Mouse (Mus musculus): Measurements from ENCODE around the gene Gm17651. TPM values are rescaled to one million over a fixed set of nuclear protein-coding genes. Genes with fewer than 3 reads are reported as not detected.

Gene Gm17651
- total and polyA plus RNA-seq, 3 experiments: not detected

- Histone ChIP-seq H3K36me3 (replicated peaks in 1 of 2; ENCODE audit: control insufficient read depth in 1 of 2, insufficient read depth in 1 of 2, low read length in 1 of 2) (no peaks in the 10 kb centered on the region), H3K27ac (ENCODE audit: insufficient read depth, low read depth) (no peak within 1 kb of the TSS), H3K4me2 (ENCODE audit: insufficient read depth, low read depth, poor library complexity, severe bottlenecking) (peak within 1 kb of the TSS; percentile 72), H3K4me1 (ENCODE audit: control insufficient read depth in 1 of 2, insufficient read depth in 2 of 2) (peaks cover 4 to 14% of the 10 kb centered on the region in 2 experiments; a peak in 2 of 4 replicates), H3K9ac (ENCODE audit: insufficient read depth, low read depth) (peak within 1 kb of the TSS; percentile 51), H3K4me3 (replicated peaks in 1 of 3; ENCODE audit: low read depth in 2 of 3, low read length in 2 of 3, poor library complexity in 1 of 3) (peak within 1 kb of the TSS; percentile 41 to 52 (median 51)), H3K79me2 (replicated peaks; ENCODE audit: control insufficient read depth, extremely low read depth, insufficient read depth, poor library complexity, severe bottlenecking) (no peaks in the 10 kb centered on the region), H3K9me3 (replicated peaks; ENCODE audit: low read length) (no peaks in the 10 kb centered on the region), H3K27me3 (replicated peaks) (no peaks in the 10 kb centered on the region)
- DNase-seq (ENCODE audit: extremely low read depth): peak; percentile 59
- dilution Hi-C loops (cut with MboI; ENCODE audit: extremely low pct_ligation_motif_present, extremely low pct_unique_long_range_greater_than_20kb, low sequenced_read_pairs) (no loop called here), in situ Hi-C loops (cut with MboI; ENCODE audit: low pct_ligation_motif_present, low pct_unique_long_range_greater_than_20kb, low sequenced_read_pairs) (no loop called here)
- TF ChIP-seq ZMIZ1 (IDR thresholded peaks at IDR 0.05; ENCODE audit: low read depth, low read length) (no peak), HCFC1 (IDR thresholded peaks at IDR 0.05; ENCODE audit: low read depth, low read length) (peak; percentile 29), TCF12 (IDR thresholded peaks at IDR 0.05; ENCODE audit: low read depth, low read length) (peak; percentile 36; the same call in 1 of the 2 replicates), SIN3A (IDR thresholded peaks at IDR 0.05; ENCODE audit: low read length) (peak; percentile 84), POLR2A (IDR thresholded peaks at IDR 0.05; ENCODE audit: low read depth, low read length) (peak; percentile 64), TBP (conservative IDR thresholded peaks at IDR 0.05; ENCODE audit: low read depth, low read length) (0 out of 2 replicates have a peak, but pooled peaks have one; percentile 43), CHD1 (IDR thresholded peaks at IDR 0.05; ENCODE audit: low read depth, low read length) (no peak), ELF1 (IDR thresholded peaks at IDR 0.05; ENCODE audit: low read depth, low read length) (peak; percentile 82), USF2 (conservative IDR thresholded peaks at IDR 0.05; ENCODE audit: low read depth, low read length) (no peak)
These were observed 46.0 kb downstream of the Gm17651 start, which contains the start of gene Fmo5 for GRCm38 (mm10) chr3:97628391-97629001. Gene Fmo5 (plus strand): TSS chr3:97628804.

- dilution Hi-C loops (cut with MboI; ENCODE audit: extremely low pct_ligation_motif_present, extremely low pct_unique_long_range_greater_than_20kb, low sequenced_read_pairs): no loop called here
- no peak overlapping the region for H3K27ac ChIP-seq (ENCODE audit: insufficient read depth, low read depth)
- DNase-seq (ENCODE audit: extremely low read depth): no peak
These were observed 46.6 kb downstream of the Gm17651 start for GRCm38 (mm10) chr3:97627893-97628292.

More at GRCm38 (mm10) chr3:97627893-97628292, 46.6 kb downstream of the Gm17651 start:
- H3K27me3 ChIP-seq (replicated peaks): no peaks in the 10 kb centered on the region
- H3K4me3 ChIP-seq (replicated peaks in 1 of 3; ENCODE audit: low read depth in 2 of 3, low read length in 2 of 3, poor library complexity in 1 of 3): no peak overlapping the region
- H3K9ac ChIP-seq (ENCODE audit: insufficient read depth, low read depth): peak overlapping the region; percentile 51
- no peaks in the 10 kb centered on the region for H3K36me3 ChIP-seq (replicated peaks in 1 of 2; ENCODE audit: control insufficient read depth in 1 of 2, insufficient read depth in 1 of 2, low read length in 1 of 2)
- H3K4me2 ChIP-seq (ENCODE audit: insufficient read depth, low read depth, poor library complexity, severe bottlenecking): peak overlapping the region; percentile 72; the same call in 1 of the 2 replicates
- no peaks in the 10 kb centered on the region for H3K9me3 ChIP-seq (replicated peaks; ENCODE audit: low read length)
- H3K79me2 ChIP-seq (replicated peaks; ENCODE audit: control insufficient read depth, extremely low read depth, insufficient read depth, poor library complexity, severe bottlenecking): no peaks in the 10 kb centered on the region
- H3K4me1 ChIP-seq (ENCODE audit: control insufficient read depth in 1 of 2, insufficient read depth in 2 of 2): peaks cover 4 to 14% of the 10 kb centered on the region in 2 experiments; a peak in 2 of 4 replicates
- TF ChIP-seq BHLHE40 (IDR thresholded peaks at IDR 0.05; ENCODE audit: low read depth, low read length): no peak
- no peak for TF ChIP-seq USF2 (conservative IDR thresholded peaks at IDR 0.05; ENCODE audit: low read depth, low read length)
- no peak for TF ChIP-seq MXI1 (IDR thresholded peaks at IDR 0.05; ENCODE audit: low read depth, low read length)
- no peak for TF ChIP-seq E2F4 (IDR thresholded peaks at IDR 0.05; ENCODE audit: insufficient replicate concordance, low read depth, low read length)
- TF ChIP-seq POLR2AphosphoS2 (IDR thresholded peaks at IDR 0.05; ENCODE audit: low read depth, low read length): no peak
- no peak for TF ChIP-seq PAX5 (IDR thresholded peaks at IDR 0.05; ENCODE audit: low read length)
- no peak for TF ChIP-seq POLR2A (IDR thresholded peaks at IDR 0.05; ENCODE audit: low read depth, low read length)
- no peak for TF ChIP-seq MAZ (IDR thresholded peaks at IDR 0.05; ENCODE audit: low read depth, low read length)
- no peak for TF ChIP-seq CHD1 (IDR thresholded peaks at IDR 0.05; ENCODE audit: low read depth, low read length)
- no peak for TF ChIP-seq ELF1 (IDR thresholded peaks at IDR 0.05; ENCODE audit: low read depth, low read length)
- no peak for TF ChIP-seq TBP (conservative IDR thresholded peaks at IDR 0.05; ENCODE audit: low read depth, low read length)
- TF ChIP-seq CHD2 (IDR thresholded peaks at IDR 0.05; ENCODE audit: low read length): no peak
- TF ChIP-seq ETS1 (conservative IDR thresholded peaks at IDR 0.05; ENCODE audit: low read depth, low read length): no peak
- no peak for TF ChIP-seq SIN3A (IDR thresholded peaks at IDR 0.05; ENCODE audit: low read length)
- no peak for TF ChIP-seq ZMIZ1 (IDR thresholded peaks at IDR 0.05; ENCODE audit: low read depth, low read length)
- TF ChIP-seq NRF1 (IDR thresholded peaks at IDR 0.05; ENCODE audit: low read depth, low read length): no peak
- TF ChIP-seq EP300 (IDR thresholded peaks at IDR 0.05; ENCODE audit: low read length): no peak
- in situ Hi-C loops (cut with MboI; ENCODE audit: low pct_ligation_motif_present, low pct_unique_long_range_greater_than_20kb, low sequenced_read_pairs): no loop called here

Measured in CH12.LX (cell line).